Mouse (Mus musculus) kidney, embryonic 14.5 days (tissue): Measurements from ENCODE around the gene Atp4a. TPM values are rescaled to one million over a fixed set of nuclear protein-coding genes. Genes with fewer than 3 reads are reported as not detected.
"Not testable (repeated sequence)": the region's sequence is repeated elsewhere in the genome, so short reads cannot be mapped to it uniquely, and the experiment has no call there.

Experiments
- ATAC-seq: fragments of 200-750 bp; cut with Nextera tagmentation; 2 replicates; pipeline ENCODE4 v1.8.0; 2017; ENCODE audit warnings: moderate number of reproducible peaks, mild to moderate bottlenecking, moderate TSS enrichment, moderate library complexity; ENCODE audit not compliant: low FRiP score, low TSS enrichment
- H3K27ac ChIP-seq: fragments of 300-500 bp; sonication (generic); 2 replicates; pipeline ENCODE4 v1.5.1; 2014; ENCODE audit warnings: low read depth, mild to moderate bottlenecking, low read length, moderate library complexity, mixed read lengths
- H3K27me3 ChIP-seq: fragments of 300-500 bp; sonication (generic); 2 replicates; pipeline ENCODE4 v1.6.1; 2014; ENCODE audit warnings: mild to moderate bottlenecking, low read length; ENCODE audit not compliant: control insufficient read depth, insufficient read depth
- H3K36me3 ChIP-seq: fragments of 300-500 bp; sonication (generic); 2 replicates; pipeline ENCODE4 v1.6.1; 2014; ENCODE audit warnings: low read length, mixed read lengths; ENCODE audit not compliant: control insufficient read depth, insufficient read depth
- H3K4me1 ChIP-seq: fragments of 300-500 bp; sonication (generic); 2 replicates; pipeline ENCODE4 v1.6.1; 2014; ENCODE audit warnings: low read length, mixed read lengths; ENCODE audit not compliant: control insufficient read depth, insufficient read depth
- H3K4me2 ChIP-seq: fragments of 300-500 bp; sonication (generic); replicated peaks from 2 replicates; pipeline ENCODE4 v1.6.1; 2014; ENCODE audit warnings: low read depth, mild to moderate bottlenecking, low read length
- H3K4me3 ChIP-seq: fragments of 300-500 bp; sonication (generic); 2 replicates; pipeline ENCODE4 v1.5.1; 2014; ENCODE audit warnings: mild to moderate bottlenecking, low read length
- H3K9ac ChIP-seq: fragments of 300-500 bp; sonication (generic); 2 replicates; pipeline ENCODE4 v1.6.1; 2014; ENCODE audit warnings: low read depth, mild to moderate bottlenecking, low read length, moderate library complexity
- H3K9me3 ChIP-seq: fragments of 300-500 bp; sonication (generic); 2 replicates; pipeline ENCODE4 v1.6.1; 2016; ENCODE audit warnings: low read length; ENCODE audit not compliant: control insufficient read depth
- WGBS: fragments of 180-500 bp; shearing (Covaris S2); extraction: QIAGEN DNeasy Blood & Tissue Kit; methylation state at CpG from one replicate; pipeline ENCODE4 v1.1.7; 2014; 5-methylcytosine and 5-hydroxymethylcytosine counted together
- polyA plus RNA-seq: library from polyadenylated mRNA; unstranded; fragments of >200 nt; fragmentation: Nextera tagmentation; extraction: Ambion mirVana; gene quantifications from 2 replicates; pipeline ENCODE4 v1.2.1, GENCODE M21; 2014

The Atp4a gene
- polyA plus RNA-seq, 1 experiment from 2014 or later: 1.2 TPM

DNA sequence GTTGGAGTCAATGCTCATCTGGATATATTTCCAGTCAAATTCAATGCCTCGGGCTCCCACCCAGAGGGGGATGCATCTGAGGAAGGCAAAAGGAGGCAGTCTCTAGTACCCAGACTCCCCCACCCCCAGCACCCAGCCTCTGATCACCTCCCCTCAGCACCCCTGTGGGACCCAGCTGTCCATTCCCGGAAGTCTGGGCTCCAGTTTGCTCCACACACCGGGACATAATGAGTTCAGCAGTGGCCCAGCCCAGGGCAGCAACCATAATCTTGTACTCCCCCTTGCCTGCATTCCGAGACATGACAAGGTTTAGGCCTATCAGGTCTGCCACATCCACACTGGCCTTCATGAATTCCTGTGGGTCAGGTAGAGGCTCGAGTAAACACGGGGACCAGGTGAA lies 16.2 kb downstream of the Atp4a start:
- Histone ChIP-seq H3K4me1 (peaks cover 12% of the 10 kb centered on the region), H3K27ac (no peak overlapping the region), H3K36me3 (peaks cover 9% of the 10 kb centered on the region; the same call in 1 of the 2 replicates), H3K4me2 (peak overlapping the region; percentile 81), H3K27me3 (no peaks in the 10 kb centered on the region), H3K9me3 (no peaks in the 10 kb centered on the region), H3K4me3 (peak overlapping the region; percentile 85), H3K9ac (0 out of 2 replicates have a peak overlapping the region, but pooled peaks have one; percentile 83)
- no peak for ATAC-seq
- 82% methylated on average over 6 of the region's 6 CpGs for WGBS

- no peak overlapping the region for H3K27ac ChIP-seq
- no peaks in the 10 kb centered on the region for H3K27me3 ChIP-seq
- H3K9ac ChIP-seq: peak overlapping the region; percentile 83
- H3K36me3 ChIP-seq: peaks cover 15% of the 10 kb centered on the region; the same call in 1 of the 2 replicates
- H3K9me3 ChIP-seq: no peaks in the 10 kb centered on the region
- 7% methylated on average over 26 of the region's 26 CpGs for WGBS
- H3K4me1 ChIP-seq: peaks cover 12% of the 10 kb centered on the region
- H3K4me3 ChIP-seq: peak overlapping the region; percentile 85
- peak overlapping the region; percentile 81 for H3K4me2 ChIP-seq
- peak; percentile 60 for ATAC-seq
Observed at GRCm38 (mm10) chr7:30728739-30729395, 16.9 kb downstream of the Atp4a start.

- peaks cover 12% of the 10 kb centered on the region for H3K4me1 ChIP-seq
- ATAC-seq: peak; percentile 96
Observed at GRCm38 (mm10) chr7:30729396-30730063, 17.5 kb downstream of the Atp4a start, which contains the start of gene Tmem147. Gene Tmem147 (minus strand): TSS chr7:30729540.

GRCm38 (mm10) chr7:30730064-30730722 lies 18.2 kb downstream of the Atp4a start:
- Histone ChIP-seq H3K4me1 (peaks cover 12% of the 10 kb centered on the region), H3K9ac (peak overlapping the region; percentile 83), H3K27ac (peak overlapping the region; percentile 60; the same call in 1 of the 2 replicates), H3K4me3 (peak overlapping the region; percentile 85), H3K4me2 (peak overlapping the region; percentile 81), H3K36me3 (peaks cover 24% of the 10 kb centered on the region; the same call in 1 of the 2 replicates)
- not testable (repeated sequence) for ATAC-seq, H3K9me3 ChIP-seq, H3K27me3 ChIP-seq
- 25% methylated on average over 13 of the region's 22 CpGs for WGBS

More at GRCm38 (mm10) chr7:30729396-30730063, 17.5 kb downstream of the Atp4a start, which contains the start of gene Tmem147:
- no peaks in the 10 kb centered on the region for H3K9me3 ChIP-seq
- peak within 1 kb of the TSS; percentile 81 for H3K4me2 ChIP-seq
- H3K27ac ChIP-seq: peak within 1 kb of the TSS; percentile 60
- under 1% methylated on average over 60 of the region's 60 CpGs for WGBS
- no peaks in the 10 kb centered on the region for H3K27me3 ChIP-seq
- peak within 1 kb of the TSS; percentile 85 for H3K4me3 ChIP-seq
- peaks cover 22% of the 10 kb centered on the region; the same call in 1 of the 2 replicates for H3K36me3 ChIP-seq
- H3K9ac ChIP-seq: peak within 1 kb of the TSS; percentile 83

- Histone ChIP-seq H3K27me3 (no peaks in the 10 kb centered on the region), H3K9me3 (no peaks in the 10 kb centered on the region), H3K9ac (no peak overlapping the region), H3K4me2 (no peak overlapping the region), H3K27ac (no peak overlapping the region), H3K4me3 (no peak overlapping the region), H3K4me1 (no peaks in the 10 kb centered on the region), H3K36me3 (peaks cover 42% of the 10 kb centered on the region)
- WGBS: 92% methylated on average over 3 of the region's 3 CpGs
- ATAC-seq: no peak
Observed at GRCm38 (mm10) chr7:30736211-30736610, 24.2 kb downstream of the Atp4a start.

- not testable (repeated sequence) for H3K9ac ChIP-seq, H3K4me3 ChIP-seq, H3K36me3 ChIP-seq, ATAC-seq, H3K9me3 ChIP-seq, H3K27me3 ChIP-seq, H3K27ac ChIP-seq, H3K4me2 ChIP-seq, H3K4me1 ChIP-seq
- 84% methylated on average over 2 of the region's 2 CpGs for WGBS
Observed at GRCm38 (mm10) chr7:30742570-30742969, 30.6 kb downstream of the Atp4a start.

- H3K4me2 ChIP-seq, H3K9me3 ChIP-seq, H3K27me3 ChIP-seq, H3K9ac ChIP-seq, H3K4me3 ChIP-seq, H3K36me3 ChIP-seq, H3K4me1 ChIP-seq, ATAC-seq, H3K27ac ChIP-seq: not testable (repeated sequence)
- no CpG with 5 or more reads among the region's 4 CpGs for WGBS
Observed at GRCm38 (mm10) chr7:30743617-30744016, 31.6 kb downstream of the Atp4a start, which contains the start of gene Gapdhs. Gene Gapdhs (minus strand): TSS chr7:30743681.

- H3K4me1 ChIP-seq: no peaks in the 10 kb centered on the region
- no peaks in the 10 kb centered on the region for H3K9me3 ChIP-seq
- WGBS: 37% methylated on average over 4 of the region's 4 CpGs
- no peak overlapping the region for H3K27ac ChIP-seq
- H3K4me2 ChIP-seq: no peak overlapping the region
- H3K27me3 ChIP-seq: no peaks in the 10 kb centered on the region
- no peaks in the 10 kb centered on the region for H3K36me3 ChIP-seq
- H3K9ac ChIP-seq: no peak overlapping the region
- ATAC-seq: 0 out of 2 replicates have a peak, but pooled peaks have one; percentile 13
- no peak overlapping the region for H3K4me3 ChIP-seq
Observed at GRCm38 (mm10) chr7:30744022-30744598, 32.1 kb downstream of the Atp4a start.
